Mouse (Mus musculus): ENCODE results near the gene Gm20388. TPM values are rescaled to one million over a fixed set of nuclear protein-coding genes. Genes with fewer than 3 reads are reported as not detected.

Gm20388 gene
- polyA plus RNA-seq, 1 experiment from 2014 or later: 7.4 TPM

DNA sequence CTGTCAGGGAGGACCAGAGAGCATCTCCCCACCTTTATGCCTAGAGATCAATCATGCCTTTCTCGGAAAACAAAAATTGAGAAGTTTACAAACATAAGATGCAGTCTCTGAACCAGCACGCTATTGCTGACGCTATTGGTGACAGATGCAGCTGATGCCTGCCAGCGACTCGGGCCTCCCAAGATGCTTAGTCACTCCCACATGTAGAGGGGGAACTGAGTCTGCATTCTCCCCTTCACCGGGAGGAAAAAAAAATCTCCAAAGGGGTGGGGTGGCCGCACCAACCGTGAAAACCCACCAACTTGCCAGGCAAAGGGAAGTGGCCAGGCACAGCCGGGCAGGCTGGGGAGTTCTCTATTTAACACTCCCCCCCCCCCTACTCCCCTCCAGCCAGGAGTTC lies 1480.6 kb downstream of the Gm20388 start:
- Histone ChIP-seq H3K4me3 (replicated peaks; ENCODE audit: low read length) (no peak overlapping the region), H3K4me2 (ENCODE audit: low read depth, low read length) (no peak overlapping the region), H3K36me3 (ENCODE audit: control insufficient read depth, insufficient read depth, low read length) (no peaks in the 10 kb centered on the region), H3K4me1 (ENCODE audit: control insufficient read depth, insufficient read depth, low read length) (peaks cover 7% of the 10 kb centered on the region; the same call in 1 of the 2 replicates), H3K9me3 (replicated peaks; ENCODE audit: control insufficient read depth, low read length) (no peaks in the 10 kb centered on the region), H3K27ac (ENCODE audit: low read length) (no peak overlapping the region), H3K27me3 (ENCODE audit: control insufficient read depth, insufficient read depth, low read length) (peaks cover 15% of the 10 kb centered on the region; the same call in 1 of the 2 replicates), H3K9ac (ENCODE audit: low read length) (no peak overlapping the region)
- ATAC-seq (ENCODE audit: insufficient read depth, low FRiP score): no peak
- WGBS: 15% methylated on average over 9 of the region's 9 CpGs

DNA sequence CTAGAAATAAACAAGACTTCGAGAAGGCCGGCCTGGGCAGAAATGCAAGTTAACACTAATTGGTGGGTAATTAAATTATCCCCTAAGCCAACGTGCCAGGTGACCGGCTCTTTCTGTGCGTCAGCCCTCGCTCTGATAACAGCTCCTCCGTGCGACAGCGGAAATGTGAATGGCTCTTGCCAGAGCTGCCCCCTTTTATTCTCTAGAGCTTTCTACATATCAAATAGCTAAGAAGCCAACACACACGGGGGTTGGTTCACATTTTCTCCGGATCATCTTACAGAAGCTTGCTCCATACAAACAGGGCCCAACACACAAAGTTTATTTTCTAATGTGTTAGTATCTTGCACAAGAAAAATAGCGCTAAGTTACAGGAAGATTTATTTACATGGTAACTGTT lies 1481.1 kb downstream of the Gm20388 start:
- Histone ChIP-seq H3K27me3 (ENCODE audit: control insufficient read depth, insufficient read depth, low read length) (peaks cover 18% of the 10 kb centered on the region; the same call in 1 of the 2 replicates), H3K36me3 (ENCODE audit: control insufficient read depth, insufficient read depth, low read length) (no peaks in the 10 kb centered on the region), H3K4me1 (ENCODE audit: control insufficient read depth, insufficient read depth, low read length) (peaks cover 10% of the 10 kb centered on the region; the same call in 1 of the 2 replicates), H3K4me3 (replicated peaks; ENCODE audit: low read length) (no peak overlapping the region), H3K9ac (ENCODE audit: low read length) (no peak overlapping the region), H3K9me3 (replicated peaks; ENCODE audit: control insufficient read depth, low read length) (no peaks in the 10 kb centered on the region), H3K4me2 (ENCODE audit: low read depth, low read length) (no peak overlapping the region), H3K27ac (ENCODE audit: low read length) (no peak overlapping the region)
- ATAC-seq (ENCODE audit: insufficient read depth, low FRiP score): no peak
- WGBS: 23% methylated on average over 12 of the region's 12 CpGs

DNA sequence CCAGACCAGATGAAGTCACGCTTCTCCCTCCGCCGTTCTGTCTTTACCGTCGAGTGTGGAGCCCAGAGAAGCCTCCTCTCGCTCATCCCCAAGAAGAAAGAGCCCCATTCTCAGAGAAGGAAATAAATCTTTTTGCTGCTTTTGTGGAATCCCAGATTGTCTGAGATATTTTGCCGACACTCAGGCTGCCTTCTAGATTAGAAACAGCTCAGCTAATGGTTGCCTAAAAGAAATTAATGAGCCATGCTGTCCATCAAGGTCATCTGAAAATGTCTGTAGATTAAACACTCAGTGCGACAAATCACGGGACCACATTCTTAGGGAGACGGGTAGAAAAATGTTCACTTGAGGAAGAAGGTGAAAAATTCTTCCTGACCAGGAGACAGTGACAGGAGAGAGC lies 1481.8 kb downstream of the Gm20388 start:
- 33% methylated on average over 10 of the region's 10 CpGs for WGBS
- H3K9me3 ChIP-seq (replicated peaks; ENCODE audit: control insufficient read depth, low read length): no peaks in the 10 kb centered on the region
- H3K4me3 ChIP-seq (replicated peaks; ENCODE audit: low read length): no peak overlapping the region
- no peak overlapping the region for H3K9ac ChIP-seq (ENCODE audit: low read length)
- peaks cover 10% of the 10 kb centered on the region; the same call in 1 of the 2 replicates for H3K4me1 ChIP-seq (ENCODE audit: control insufficient read depth, insufficient read depth, low read length)
- no peak overlapping the region for H3K27ac ChIP-seq (ENCODE audit: low read length)
- no peak for ATAC-seq (ENCODE audit: insufficient read depth, low FRiP score)
- peaks cover 23% of the 10 kb centered on the region; the same call in 1 of the 2 replicates for H3K27me3 ChIP-seq (ENCODE audit: control insufficient read depth, insufficient read depth, low read length)
- H3K36me3 ChIP-seq (ENCODE audit: control insufficient read depth, insufficient read depth, low read length): no peaks in the 10 kb centered on the region
- no peak overlapping the region for H3K4me2 ChIP-seq (ENCODE audit: low read depth, low read length)

DNA sequence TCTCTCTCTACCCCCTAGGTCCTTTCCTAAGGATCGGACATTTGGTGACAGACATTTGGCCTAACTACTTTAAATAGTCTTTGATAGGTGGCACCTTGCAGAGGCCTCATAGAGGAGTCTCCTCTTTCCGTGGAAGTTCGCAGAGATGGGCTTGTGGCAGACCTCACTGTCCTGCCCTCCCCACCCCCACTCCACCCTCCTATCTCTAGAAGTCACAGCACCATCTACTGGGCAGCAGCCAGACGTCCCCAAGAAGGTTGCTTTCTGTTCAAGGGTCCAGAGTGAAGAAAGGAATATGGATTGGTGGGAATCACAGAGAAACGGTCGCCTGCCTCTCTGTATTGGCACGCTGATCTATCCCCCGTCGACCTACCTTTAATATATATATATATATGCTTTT lies 1482.5 kb downstream of the Gm20388 start:
- H3K27me3 ChIP-seq (ENCODE audit: control insufficient read depth, insufficient read depth, low read length): peaks cover 23% of the 10 kb centered on the region; the same call in 1 of the 2 replicates
- no peaks in the 10 kb centered on the region for H3K36me3 ChIP-seq (ENCODE audit: control insufficient read depth, insufficient read depth, low read length)
- no peak overlapping the region for H3K9ac ChIP-seq (ENCODE audit: low read length)
- 13% methylated on average over 9 of the region's 9 CpGs for whole genome bisulfite sequencing
- H3K27ac ChIP-seq (ENCODE audit: low read length): no peak overlapping the region
- H3K9me3 ChIP-seq (replicated peaks; ENCODE audit: control insufficient read depth, low read length): no peaks in the 10 kb centered on the region
- H3K4me1 ChIP-seq (ENCODE audit: control insufficient read depth, insufficient read depth, low read length): peaks cover 10% of the 10 kb centered on the region; the same call in 1 of the 2 replicates
- H3K4me2 ChIP-seq (ENCODE audit: low read depth, low read length): no peak overlapping the region
- H3K4me3 ChIP-seq (replicated peaks; ENCODE audit: low read length): no peak overlapping the region
- ATAC-seq (ENCODE audit: insufficient read depth, low FRiP score): no peak

DNA sequence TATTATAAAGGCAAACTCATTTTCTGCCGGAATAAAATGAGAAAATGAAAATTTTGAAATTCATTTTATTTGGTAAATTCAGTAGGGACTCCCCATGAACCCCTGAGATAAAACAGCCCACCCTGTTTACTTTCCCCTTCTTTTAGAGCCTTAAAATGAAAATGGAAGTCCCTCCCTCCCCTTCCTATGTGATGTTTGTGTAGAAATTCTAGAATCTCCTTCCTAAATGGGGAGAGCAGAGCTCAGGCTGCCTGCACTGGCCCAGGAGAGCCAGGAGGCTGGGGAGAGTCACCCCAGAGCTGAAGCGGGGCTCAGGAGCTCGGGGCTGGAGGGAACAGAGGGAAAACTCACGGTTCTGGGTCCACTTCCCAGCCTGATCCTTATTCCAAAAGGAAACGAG lies 1484.0 kb downstream of the Gm20388 start:
- no peak for ATAC-seq (ENCODE audit: insufficient read depth, low FRiP score)
- WGBS: 58% methylated on average over 5 of the region's 5 CpGs
- Histone ChIP-seq H3K9ac (ENCODE audit: low read length) (no peak overlapping the region), H3K4me1 (ENCODE audit: control insufficient read depth, insufficient read depth, low read length) (peaks cover 10% of the 10 kb centered on the region; the same call in 1 of the 2 replicates), H3K4me2 (ENCODE audit: low read depth, low read length) (no peak overlapping the region), H3K36me3 (ENCODE audit: control insufficient read depth, insufficient read depth, low read length) (no peaks in the 10 kb centered on the region), H3K27ac (ENCODE audit: low read length) (no peak overlapping the region), H3K9me3 (replicated peaks; ENCODE audit: control insufficient read depth, low read length) (no peaks in the 10 kb centered on the region), H3K27me3 (ENCODE audit: control insufficient read depth, insufficient read depth, low read length) (peaks cover 23% of the 10 kb centered on the region; the same call in 1 of the 2 replicates), H3K4me3 (replicated peaks; ENCODE audit: low read length) (no peak overlapping the region)

DNA sequence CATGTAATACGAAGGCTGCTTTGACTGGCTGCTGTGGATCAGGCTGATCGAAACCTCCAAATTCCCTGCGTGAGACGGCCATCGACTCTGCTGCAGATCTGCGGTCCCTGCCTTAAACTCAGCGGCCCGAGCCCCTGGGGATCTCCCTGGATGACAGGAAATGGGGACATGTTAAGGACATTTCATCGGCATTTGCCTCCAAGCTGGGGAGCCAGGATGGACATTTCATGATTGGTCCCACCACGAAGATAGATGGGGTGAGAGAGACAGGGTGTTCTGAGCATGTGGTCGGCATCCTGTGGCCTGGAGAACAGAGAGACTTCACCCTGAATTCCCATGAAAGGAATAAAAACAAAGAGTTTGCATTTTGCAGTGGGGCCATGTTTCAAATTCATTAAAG lies 1484.7 kb downstream of the Gm20388 start:
- H3K36me3 ChIP-seq (ENCODE audit: control insufficient read depth, insufficient read depth, low read length): no peaks in the 10 kb centered on the region
- H3K4me3 ChIP-seq (replicated peaks; ENCODE audit: low read length): no peak overlapping the region
- H3K27ac ChIP-seq (ENCODE audit: low read length): no peak overlapping the region
- ATAC-seq (ENCODE audit: insufficient read depth, low FRiP score): no peak
- no peak overlapping the region for H3K4me2 ChIP-seq (ENCODE audit: low read depth, low read length)
- H3K9ac ChIP-seq (ENCODE audit: low read length): no peak overlapping the region
- H3K9me3 ChIP-seq (replicated peaks; ENCODE audit: control insufficient read depth, low read length): no peaks in the 10 kb centered on the region
- peaks cover 23% of the 10 kb centered on the region; the same call in 1 of the 2 replicates for H3K27me3 ChIP-seq (ENCODE audit: control insufficient read depth, insufficient read depth, low read length)
- H3K4me1 ChIP-seq (ENCODE audit: control insufficient read depth, insufficient read depth, low read length): peaks cover 10% of the 10 kb centered on the region; the same call in 1 of the 2 replicates
- WGBS: 61% methylated on average over 11 of the region's 11 CpGs

DNA sequence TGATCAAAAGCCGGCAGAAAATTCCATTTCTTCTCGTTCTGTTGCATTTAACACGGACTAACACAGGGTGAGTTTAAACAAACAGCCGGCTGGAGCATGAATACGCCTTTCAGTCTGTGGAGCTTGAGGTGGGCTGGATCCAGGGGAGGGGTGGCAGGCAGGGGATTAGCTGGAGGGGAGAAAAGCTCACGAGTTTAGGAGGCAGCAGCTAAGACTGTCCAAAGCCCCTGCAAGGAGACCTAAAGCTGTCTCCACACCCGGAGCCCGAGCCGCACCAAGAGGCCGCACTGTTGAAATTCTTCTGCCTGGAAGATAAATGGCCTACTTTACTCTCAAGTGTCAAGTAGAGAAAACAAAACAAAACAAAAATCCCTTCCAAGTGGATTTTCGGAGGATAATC lies 1485.5 kb downstream of the Gm20388 start:
- peaks cover 20% of the 10 kb centered on the region; the same call in 1 of the 2 replicates for H3K27me3 ChIP-seq (ENCODE audit: control insufficient read depth, insufficient read depth, low read length)
- no peak for ATAC-seq (ENCODE audit: insufficient read depth, low FRiP score)
- 18% methylated on average over 11 of the region's 11 CpGs for WGBS
- peaks cover 9% of the 10 kb centered on the region; the same call in 1 of the 2 replicates for H3K4me1 ChIP-seq (ENCODE audit: control insufficient read depth, insufficient read depth, low read length)
- H3K36me3 ChIP-seq (ENCODE audit: control insufficient read depth, insufficient read depth, low read length): no peaks in the 10 kb centered on the region
- no peaks in the 10 kb centered on the region for H3K9me3 ChIP-seq (replicated peaks; ENCODE audit: control insufficient read depth, low read length)
- H3K4me3 ChIP-seq (replicated peaks; ENCODE audit: low read length): no peak overlapping the region
- H3K9ac ChIP-seq (ENCODE audit: low read length): peak overlapping the region; percentile 12; the same call in 1 of the 2 replicates
- H3K4me2 ChIP-seq (ENCODE audit: low read depth, low read length): no peak overlapping the region
- no peak overlapping the region for H3K27ac ChIP-seq (ENCODE audit: low read length)

DNA sequence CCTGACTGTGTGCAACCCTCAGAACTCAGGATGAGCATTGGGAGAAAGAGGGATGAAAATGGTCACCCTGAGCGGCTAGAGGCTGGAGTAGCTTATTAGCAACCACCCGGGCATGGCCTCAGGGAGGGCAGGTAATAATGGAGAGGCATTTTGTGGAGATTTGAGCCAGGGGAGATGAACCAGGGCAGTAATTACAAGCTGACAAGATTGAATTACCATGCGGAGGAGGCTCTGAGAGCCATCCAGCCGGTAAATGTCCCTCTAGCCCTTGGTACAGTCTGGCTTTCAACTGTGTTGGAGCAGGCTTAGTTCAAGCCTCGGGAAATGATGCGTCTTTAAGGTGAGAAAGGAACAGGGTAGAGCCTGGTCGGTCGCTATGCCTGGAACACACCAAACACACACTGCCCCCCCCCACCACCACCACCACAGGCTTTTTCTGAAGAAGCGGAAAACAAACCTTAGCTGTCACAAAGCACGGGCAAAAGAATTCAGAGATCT lies 1486.6 kb downstream of the Gm20388 start:
- 66% methylated on average over 10 of the region's 10 CpGs for WGBS
- ATAC-seq (ENCODE audit: insufficient read depth, low FRiP score): no peak

DNA sequence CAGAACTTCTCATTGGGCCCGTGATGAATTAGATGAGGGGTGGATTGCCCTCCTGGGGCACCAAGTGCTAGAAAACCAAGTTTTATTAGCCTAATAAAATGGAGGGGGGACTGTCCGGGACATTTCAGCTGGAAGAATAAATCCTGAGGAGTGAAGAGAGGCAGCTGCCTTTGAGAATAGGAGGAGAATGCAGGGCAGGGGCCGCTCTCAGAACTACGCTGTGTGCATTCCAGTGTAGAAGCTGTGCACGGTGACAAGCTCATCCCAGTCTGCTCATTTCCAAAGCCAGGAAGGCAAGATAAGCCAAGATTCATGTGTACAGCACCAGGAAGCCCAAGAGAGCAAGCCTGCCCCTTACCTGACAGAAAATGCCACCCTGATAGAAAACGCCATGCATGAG lies 1487.4 kb downstream of the Gm20388 start:
- ATAC-seq (ENCODE audit: insufficient read depth, low FRiP score): no peak
- Histone ChIP-seq H3K9ac (ENCODE audit: low read length) (no peak overlapping the region), H3K27me3 (ENCODE audit: control insufficient read depth, insufficient read depth, low read length) (0 out of 2 replicates have a peak, but pooled peaks cover 9% of the 10 kb centered on the region), H3K4me2 (ENCODE audit: low read depth, low read length) (no peak overlapping the region), H3K36me3 (ENCODE audit: control insufficient read depth, insufficient read depth, low read length) (no peaks in the 10 kb centered on the region), H3K9me3 (replicated peaks; ENCODE audit: control insufficient read depth, low read length) (no peaks in the 10 kb centered on the region), H3K4me3 (replicated peaks; ENCODE audit: low read length) (no peak overlapping the region), H3K27ac (ENCODE audit: low read length) (no peak overlapping the region), H3K4me1 (ENCODE audit: control insufficient read depth, insufficient read depth, low read length) (peaks cover 7% of the 10 kb centered on the region; the same call in 1 of the 2 replicates)
- WGBS: 55% methylated on average over 6 of the region's 6 CpGs

More for the DNA sequence above, 1486.6 kb downstream of the Gm20388 start:
- H3K36me3 ChIP-seq (ENCODE audit: control insufficient read depth, insufficient read depth, low read length): no peaks in the 10 kb centered on the region
- no peak overlapping the region for H3K4me2 ChIP-seq (ENCODE audit: low read depth, low read length)
- no peak overlapping the region for H3K27ac ChIP-seq (ENCODE audit: low read length)
- peaks cover 7% of the 10 kb centered on the region; the same call in 1 of the 2 replicates for H3K4me1 ChIP-seq (ENCODE audit: control insufficient read depth, insufficient read depth, low read length)
- no peak overlapping the region for H3K9ac ChIP-seq (ENCODE audit: low read length)
- H3K27me3 ChIP-seq (ENCODE audit: control insufficient read depth, insufficient read depth, low read length): peaks cover 13% of the 10 kb centered on the region; the same call in 1 of the 2 replicates
- H3K9me3 ChIP-seq (replicated peaks; ENCODE audit: control insufficient read depth, low read length): no peaks in the 10 kb centered on the region
- H3K4me3 ChIP-seq (replicated peaks; ENCODE audit: low read length): no peak overlapping the region
